ENCODE assay signal across 26 mouse cellular contexts in the genomic region with DNA sequence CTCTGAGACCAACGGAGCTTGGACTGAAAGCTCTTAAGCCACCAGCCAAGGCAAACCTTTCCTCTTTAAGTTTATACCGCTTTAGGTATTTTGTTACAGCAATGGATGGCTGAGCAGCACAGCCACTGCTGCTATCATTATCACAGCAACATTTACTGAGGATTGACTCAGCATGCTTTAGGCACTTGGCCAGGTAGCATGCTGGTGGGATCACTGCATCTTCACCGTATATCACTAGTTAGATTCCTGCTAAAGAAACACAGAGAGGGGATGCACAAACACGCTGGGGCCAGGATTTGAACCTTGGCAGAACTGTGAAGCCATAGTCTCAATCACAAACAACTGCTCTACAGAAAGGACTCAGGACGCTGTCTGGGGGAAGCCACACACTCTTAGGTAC.
"Had no signal": no experiment of that assay in that cellular context is flagged by ENCODE, and none has a peak within 500 bp of the region (broad histone marks: within the 10 kb centered on the region; RNA-seq: fewer than 3 reads in every experiment).

No protein-coding gene starts in this region.

- H3K27me3 ChIP-seq: heart, embryonic 13.5 days; heart, embryonic 15.5 days; hindbrain, embryonic 13.5 days; hindbrain, embryonic 15.5 days; kidney, embryonic 15.5 days; limb, embryonic 13.5 days; limb, embryonic 15.5 days; liver, embryonic 12.5 days had no signal

- DNase-seq: gastrocnemius, postnatal 14 days; gastrocnemius, postnatal 36 days; heart, adult 11 months; heart, adult 2 months; heart, postnatal 14 days; heart, postnatal 36 days; kidney, adult 11 months; kidney, adult 2 months; kidney, adult 9 months; kidney, postnatal 14 days; kidney, postnatal 36 days; layer of hippocampus, adult 9-11 months; layer of hippocampus, postnatal 36 days; left cerebral cortex, postnatal 4 days had no signal

- H3K4me3 ChIP-seq: heart, adult 2 months; heart, embryonic 13.5 days; heart, embryonic 15.5 days; hindbrain, embryonic 13.5 days; hindbrain, embryonic 15.5 days; kidney, embryonic 15.5 days; limb, embryonic 13.5 days; limb, embryonic 15.5 days; liver, embryonic 12.5 days had no signal

- H3K27ac ChIP-seq: heart, adult 2 months; heart, embryonic 13.5 days; heart, embryonic 15.5 days; hindbrain, embryonic 15.5 days; hindbrain, postnatal 0 days; kidney, embryonic 15.5 days; kidney, postnatal 0 days; limb, embryonic 13.5 days; limb, embryonic 15.5 days; liver, embryonic 12.5 days had no signal

- H3K4me1 ChIP-seq: limb, embryonic 13.5 days had no signal

- H3K9me3 ChIP-seq: heart, embryonic 13.5 days; heart, embryonic 15.5 days; hindbrain, embryonic 13.5 days; hindbrain, embryonic 15.5 days; kidney, embryonic 15.5 days; limb, embryonic 13.5 days; limb, embryonic 15.5 days; liver, embryonic 12.5 days had no signal

- H3K9ac ChIP-seq: heart, embryonic 13.5 days; heart, embryonic 15.5 days; hindbrain, embryonic 13.5 days; hindbrain, embryonic 15.5 days; kidney, embryonic 15.5 days; limb, embryonic 13.5 days; limb, embryonic 15.5 days; liver, embryonic 12.5 days had no signal

- H3K4me2 ChIP-seq: heart, embryonic 11.5 days; heart, embryonic 13.5 days; heart, embryonic 15.5 days; hindbrain, embryonic 13.5 days; hindbrain, embryonic 15.5 days; kidney, embryonic 15.5 days; limb, embryonic 13.5 days; limb, embryonic 15.5 days; liver, embryonic 12.5 days had no signal

- H3K36me3 ChIP-seq: heart, embryonic 13.5 days; heart, embryonic 15.5 days; hindbrain, embryonic 13.5 days; hindbrain, embryonic 15.5 days; kidney, embryonic 15.5 days; limb, embryonic 13.5 days; limb, embryonic 15.5 days; liver, embryonic 12.5 days had no signal

- ATAC-seq: hindbrain, postnatal 0 days; intestine, embryonic 16.5 days; liver, embryonic 12.5 days had no signal
